Mouse (Mus musculus): Measurements from ENCODE around the gene Adam11. TPM values are rescaled to one million over a fixed set of nuclear protein-coding genes. Genes with fewer than 3 reads are reported as not detected.

The Adam11 gene
- total RNA-seq, 2 experiments from 2014 or later, result 128 to 140 TPM

DNA sequence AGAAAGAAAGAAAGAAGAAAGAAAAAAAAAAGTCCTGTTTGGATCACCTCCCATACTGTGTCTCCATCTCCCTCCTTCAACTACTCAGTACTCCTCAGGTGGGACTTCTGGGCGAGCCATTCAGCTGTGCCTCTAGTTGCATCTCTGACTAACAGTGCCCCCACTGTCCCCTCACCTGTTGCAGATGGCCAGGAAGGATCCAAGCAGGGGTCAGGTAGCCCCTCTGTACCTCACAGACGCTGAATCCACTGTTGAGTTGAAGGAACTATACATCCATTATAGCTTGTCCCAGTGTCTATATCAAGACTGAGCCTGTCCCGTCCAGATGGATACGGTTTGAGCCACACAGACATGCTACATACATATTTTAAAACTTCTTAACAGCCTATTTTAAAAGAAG, 20.3 kb downstream of the Adam11 start:
- TF ChIP-seq CTCF (IDR thresholded peaks at IDR 0.05), result no peak
- no peak overlapping the region for H3K27ac ChIP-seq
- intact Hi-C loops (cut with DNase I), result no loop called here
- H3K4me3 ChIP-seq, result no peak overlapping the region
- DNase-seq (ENCODE audit: extremely low spot score in 1 of 2, low spot score in 2 of 2), result no peak

GRCm38 (mm10) chr11:102783443-102783842, 22.2 kb downstream of the Adam11 start:
- no peak for TF ChIP-seq CTCF (IDR thresholded peaks at IDR 0.05)
- DNase-seq (ENCODE audit: extremely low spot score in 1 of 2, low spot score in 2 of 2), result no peak
- intact Hi-C loops (cut with DNase I), result no loop called here
- H3K27ac ChIP-seq, result no peak overlapping the region
- H3K4me3 ChIP-seq, result no peak overlapping the region

DNA sequence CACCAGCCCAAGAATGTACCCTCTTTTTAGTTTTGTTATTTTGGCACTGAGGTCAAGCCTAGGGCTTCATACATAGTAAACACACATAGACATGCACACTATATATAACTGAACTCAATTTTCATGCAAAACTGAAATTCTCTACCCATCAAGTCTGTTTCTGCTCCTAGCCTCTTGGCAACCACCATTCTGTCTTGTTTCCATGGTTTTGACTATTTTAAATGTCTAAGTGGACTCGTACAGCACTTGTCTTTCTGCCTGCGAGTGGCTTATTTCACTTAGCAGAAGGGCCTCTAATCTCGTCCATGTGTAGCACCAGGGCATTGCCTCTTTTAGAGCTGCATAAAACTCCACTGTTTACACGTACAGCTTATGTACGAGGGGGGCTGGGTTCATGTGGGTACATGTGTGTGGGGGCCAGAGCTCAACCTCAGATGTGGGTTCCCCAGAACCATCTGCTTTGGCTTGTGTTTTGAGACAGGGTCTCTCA, 26.5 kb downstream of the Adam11 start:
- no peak for TF ChIP-seq CTCF (IDR thresholded peaks at IDR 0.05)
- H3K27ac ChIP-seq, result peak overlapping the region; percentile 50; the same call in 1 of the 2 replicates
- intact Hi-C loops (cut with DNase I), result no loop called here
- H3K4me3 ChIP-seq, result no peak overlapping the region
- no peak for DNase-seq (ENCODE audit: extremely low spot score in 1 of 2, low spot score in 2 of 2)

DNA sequence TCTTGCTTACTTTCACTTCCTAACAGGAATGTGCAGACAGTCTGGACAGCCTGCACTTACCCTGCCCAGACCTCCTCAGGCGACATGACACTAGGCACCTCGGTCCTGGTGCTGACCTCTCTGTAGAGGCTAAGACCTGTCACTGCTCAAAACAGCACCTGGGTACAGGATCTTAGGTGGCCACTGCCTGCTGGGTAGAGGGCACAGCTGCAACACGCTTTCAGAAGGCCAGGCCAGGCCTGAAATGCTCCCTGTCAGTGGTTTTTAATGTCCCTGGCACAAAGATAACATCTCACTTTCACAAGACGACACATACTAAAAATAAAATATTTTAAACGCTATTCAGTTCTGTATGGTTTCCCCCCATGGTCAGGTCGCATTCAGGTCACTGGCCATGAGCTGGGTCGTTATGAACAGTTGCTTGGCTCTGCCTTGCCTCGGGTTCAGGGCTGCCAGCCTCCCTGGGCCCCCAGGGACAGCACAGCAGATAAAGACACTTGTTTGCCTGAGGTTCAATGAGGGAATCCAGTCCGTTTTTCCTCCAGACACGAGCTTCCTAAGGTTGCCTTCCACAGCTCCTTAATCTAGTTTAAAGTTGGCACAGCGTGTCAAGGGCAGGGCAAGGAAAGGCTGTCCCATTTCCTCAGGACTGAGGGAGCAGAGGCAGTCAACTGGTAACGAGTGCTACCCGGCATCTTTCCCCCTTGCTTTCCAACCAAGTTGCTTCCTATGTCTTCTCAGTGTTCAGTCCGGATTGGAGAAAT, 30.6 kb downstream of the Adam11 start:
- H3K27ac ChIP-seq, result no peak overlapping the region
- intact Hi-C loops (cut with DNase I), result no loop called here
- no peak overlapping the region for H3K4me3 ChIP-seq
- no peak for TF ChIP-seq CTCF (IDR thresholded peaks at IDR 0.05)
- DNase-seq (ENCODE audit: extremely low spot score in 1 of 2, low spot score in 2 of 2), result no peak

DNA sequence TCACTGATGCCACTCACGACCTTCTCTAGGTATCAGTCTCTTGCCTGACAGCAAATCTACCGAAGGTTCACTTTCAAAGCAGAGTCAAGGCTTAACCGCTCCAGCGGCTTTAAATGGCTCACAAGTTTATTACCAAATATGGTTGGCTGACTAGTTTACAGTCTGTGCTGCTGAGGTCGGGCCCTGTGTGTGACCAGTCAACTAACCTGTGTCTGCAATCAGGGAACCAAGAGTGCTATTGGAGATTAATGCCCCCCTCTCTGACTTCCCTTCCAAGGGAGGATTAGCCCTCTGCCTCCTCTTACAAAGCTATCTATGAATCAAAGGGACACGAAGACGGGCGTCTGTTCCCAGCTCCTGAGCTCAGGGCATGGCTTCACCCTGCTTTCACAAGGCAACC, 32.9 kb downstream of the Adam11 start:
- intact Hi-C loops (cut with DNase I), result no loop called here
- H3K27ac ChIP-seq, result no peak overlapping the region
- no peak for TF ChIP-seq CTCF (IDR thresholded peaks at IDR 0.05)
- no peak for DNase-seq (ENCODE audit: extremely low spot score in 1 of 2, low spot score in 2 of 2)
- no peak overlapping the region for H3K4me3 ChIP-seq

- no peak for TF ChIP-seq CTCF (IDR thresholded peaks at IDR 0.05)
- no peak for DNase-seq (ENCODE audit: extremely low spot score in 1 of 2, low spot score in 2 of 2)
- Histone ChIP-seq H3K27ac (no peak overlapping the region), H3K4me3 (no peak overlapping the region)
- intact Hi-C loops (cut with DNase I), result no loop called here
Observed at GRCm38 (mm10) chr11:102803453-102803852, 42.2 kb downstream of the Adam11 start.

DNA sequence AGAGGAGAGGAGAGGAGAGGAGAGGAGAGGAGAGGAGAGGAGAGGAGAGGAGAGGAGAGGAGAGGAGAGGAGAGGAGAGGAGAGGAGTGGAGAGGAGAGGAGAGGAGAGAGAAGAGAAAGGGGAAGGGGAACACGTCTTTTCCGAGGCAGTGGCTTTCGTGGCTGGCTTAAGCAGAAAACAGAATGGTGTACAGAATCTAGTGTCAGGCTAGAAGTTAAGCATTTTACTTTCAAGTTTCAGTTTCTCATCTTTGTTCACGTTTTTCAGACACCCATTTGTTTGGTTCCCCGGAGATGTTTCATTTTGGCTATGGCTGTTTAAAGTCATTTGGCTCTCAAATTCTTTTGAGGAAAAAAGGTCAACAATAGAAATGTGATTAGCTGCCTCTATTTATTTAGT, 47.0 kb downstream of the Adam11 start:
- intact Hi-C loops (cut with DNase I), result no loop called here
- TF ChIP-seq CTCF (IDR thresholded peaks at IDR 0.05), result no peak

GRCm38 (mm10) chr11:102810721-102811485, 49.7 kb downstream of the Adam11 start:
- H3K27ac ChIP-seq, result no peak overlapping the region
- intact Hi-C loops (cut with DNase I), result no loop called here
- H3K4me3 ChIP-seq, result no peak overlapping the region
- DNase-seq (ENCODE audit: extremely low spot score in 1 of 2, low spot score in 2 of 2), result no peak
- no peak for TF ChIP-seq CTCF (IDR thresholded peaks at IDR 0.05)

More for the DNA sequence above, 47.0 kb downstream of the Adam11 start:
- Histone ChIP-seq H3K27ac (no peak overlapping the region), H3K4me3 (no peak overlapping the region)
- DNase-seq (ENCODE audit: extremely low spot score in 1 of 2, low spot score in 2 of 2), result no peak

DNA sequence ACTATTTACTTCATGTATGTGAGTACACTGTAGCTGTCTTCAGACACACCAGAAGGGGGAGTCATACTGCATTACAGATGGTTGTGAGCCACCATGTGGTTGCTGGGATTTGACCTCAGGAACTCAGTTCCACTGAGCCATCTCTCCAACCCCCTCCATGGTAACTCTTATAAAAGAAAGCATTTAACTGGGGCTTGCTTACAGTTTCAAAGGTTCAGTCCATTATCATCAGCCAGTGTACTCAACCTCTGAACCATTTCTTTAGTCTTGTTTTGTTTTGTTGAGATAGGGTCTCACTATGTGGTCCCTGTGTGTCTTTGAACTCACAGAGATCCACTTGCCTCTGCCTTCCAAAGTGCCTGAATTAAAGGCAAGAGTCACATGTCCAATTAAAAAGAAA, 53.6 kb downstream of the Adam11 start:
- TF ChIP-seq CTCF (IDR thresholded peaks at IDR 0.05), result no peak; the same call in 1 of the 2 replicates
- DNase-seq (ENCODE audit: extremely low spot score in 1 of 2, low spot score in 2 of 2), result no peak
- Histone ChIP-seq H3K4me3 (no peak overlapping the region), H3K27ac (no peak overlapping the region)
- intact Hi-C loops (cut with DNase I), result loop anchor here (5.0 kb wide), 1 partner anchor 38 kb away; no protein-coding TSS in a partner anchor

DNA sequence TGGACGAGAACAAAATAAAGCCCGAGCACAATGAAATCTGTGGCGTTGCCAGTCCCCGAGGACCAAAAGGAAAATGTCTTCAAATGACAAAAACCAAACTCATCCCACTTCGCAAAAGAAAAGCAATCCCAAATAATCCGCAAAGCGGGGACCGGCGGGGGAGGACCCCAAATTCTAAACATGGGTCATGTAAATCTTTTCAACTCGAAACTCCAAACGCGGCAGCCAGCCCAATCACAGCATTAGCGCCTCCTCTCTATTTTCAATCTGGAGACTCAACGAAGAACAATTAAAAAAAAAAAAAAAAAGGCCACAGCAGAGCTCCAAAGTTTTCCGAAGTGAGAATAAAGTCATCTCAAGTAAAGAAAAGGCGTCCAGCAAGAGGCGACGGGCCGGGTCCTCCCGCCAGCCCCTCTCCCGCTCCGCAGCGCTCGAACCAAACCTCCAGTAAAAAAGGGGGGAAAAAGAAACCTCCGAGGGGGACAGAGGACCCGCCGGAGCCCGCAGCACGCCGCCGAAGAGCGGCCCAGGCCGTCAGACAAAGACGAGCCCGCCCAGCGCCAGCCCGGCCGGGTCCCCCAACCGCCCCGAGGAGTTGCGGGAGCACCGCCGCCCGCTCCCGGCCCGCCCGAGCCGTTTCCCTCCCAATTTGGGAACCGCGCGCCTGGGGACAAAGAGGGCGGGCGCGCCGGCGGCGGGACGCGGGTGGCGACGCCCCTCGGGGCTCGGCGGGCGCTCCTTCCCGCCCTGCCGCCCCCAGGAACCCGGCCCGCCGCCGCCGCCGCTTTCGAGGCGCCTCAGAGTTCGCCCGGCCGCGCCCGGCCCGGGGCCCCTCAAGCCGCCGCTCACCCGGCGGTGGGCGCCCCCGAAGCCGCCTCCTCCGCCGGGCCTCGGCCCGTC, 57.1 kb downstream of the Adam11 start:
- H3K27ac ChIP-seq, result peak overlapping the region; percentile 10
- no peak for DNase-seq (ENCODE audit: extremely low spot score in 1 of 2, low spot score in 2 of 2)
- intact Hi-C loops (cut with DNase I), result loop anchor here (5.0 kb wide), 1 partner anchor 41 kb away; no protein-coding TSS in a partner anchor
- no peak for TF ChIP-seq CTCF (IDR thresholded peaks at IDR 0.05)
- peak overlapping the region; percentile 61 for H3K4me3 ChIP-seq

DNA sequence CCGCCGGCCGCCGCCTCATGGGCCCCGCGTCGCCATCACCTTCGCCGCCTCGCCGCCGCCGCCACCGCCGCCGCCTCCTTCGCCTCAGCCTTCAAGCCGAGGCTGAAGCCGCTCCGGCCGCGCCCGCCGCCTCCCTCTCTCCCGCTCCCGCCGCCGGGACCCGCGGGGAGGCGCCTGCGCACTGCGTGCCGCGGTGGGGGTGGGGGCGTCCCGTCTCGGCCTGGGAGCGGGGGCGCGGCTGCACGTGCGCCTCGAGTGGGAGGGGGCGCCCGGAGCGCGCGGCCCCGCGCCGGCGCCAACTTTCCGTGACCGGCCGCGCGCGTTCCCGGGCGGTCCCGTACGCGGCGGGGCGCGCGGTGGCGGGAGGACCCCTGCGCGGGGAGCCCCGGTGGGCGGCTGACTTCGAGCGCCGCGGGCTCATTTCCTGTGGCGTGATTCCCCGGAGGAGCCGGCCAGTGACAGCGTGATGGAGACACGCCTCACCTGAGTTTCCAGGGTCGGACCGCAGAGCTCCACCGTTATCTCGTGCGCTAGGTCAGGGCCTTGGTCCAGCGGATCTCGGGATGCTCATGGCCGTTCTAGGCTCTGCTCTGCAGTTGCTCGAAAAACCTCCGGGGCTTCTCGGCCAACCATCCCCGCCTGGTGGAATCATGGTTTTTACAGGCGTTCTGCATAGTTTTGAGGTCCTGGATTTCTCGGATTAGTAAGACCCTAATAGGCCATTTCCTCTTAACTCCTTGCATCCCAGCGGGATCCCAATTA, 58.0 kb downstream of the Adam11 start, which contains the start of gene Gjc1:
Gene Gjc1 (minus strand): TSS at position 680 of the 762 bp plus-strand sequence.
- TF ChIP-seq CTCF (IDR thresholded peaks at IDR 0.05), result peak; percentile 12
- intact Hi-C loops (cut with DNase I), result loop anchor here (5.0 kb wide), 1 partner anchor 42 kb away; no protein-coding TSS in a partner anchor
- DNase-seq (ENCODE audit: extremely low spot score in 1 of 2, low spot score in 2 of 2), result peak; percentile 37 to 46
- Histone ChIP-seq H3K27ac (peak within 1 kb of the TSS; percentile 47), H3K4me3 (peak within 1 kb of the TSS; percentile 61)
